Mouse (Mus musculus) heart, postnatal 0 days (tissue): ENCODE data around the gene Ccdc28a. TPM values are rescaled to one million over a fixed set of nuclear protein-coding genes. Genes with fewer than 3 reads are reported as not detected.

Source experiments
- ATAC-seq: fragments of 200-750 bp; cut with Nextera tagmentation; 2 replicates; pipeline ENCODE4 v1.8.0; 2017; ENCODE audit warnings: low read depth, moderate number of reproducible peaks, moderate library complexity; ENCODE audit not compliant: insufficient read depth
- DNase-seq: peaks from one replicate; pipeline ENCODE4 v3.0.0-alpha.2; 2016; ENCODE audit warnings: low spot score
- H3K27ac ChIP-seq: fragments of 300-500 bp; sonication (generic); 2 replicates; pipeline ENCODE4 v1.5.1; 2014; ENCODE audit warnings: low read depth, mild to moderate bottlenecking
- H3K27me3 ChIP-seq: fragments of 300-500 bp; sonication (generic); 2 replicates; pipeline ENCODE4 v1.6.1; 2014; ENCODE audit warnings: low read length, mixed read lengths; ENCODE audit not compliant: control insufficient read depth, insufficient read depth
- H3K36me3 ChIP-seq: fragments of 300-500 bp; sonication (generic); replicated peaks from 2 replicates; pipeline ENCODE4 v1.6.1; 2014; ENCODE audit warnings: low read length, mixed read lengths; ENCODE audit not compliant: control insufficient read depth, insufficient read depth
- H3K4me1 ChIP-seq: fragments of 300-500 bp; sonication (generic); 2 replicates; pipeline ENCODE4 v1.6.1; 2014; ENCODE audit warnings: antibody characterized with exemption; ENCODE audit not compliant: control insufficient read depth, insufficient read depth
- H3K4me2 ChIP-seq: fragments of 300-500 bp; sonication (generic); 2 replicates; pipeline ENCODE4 v1.6.1; 2014; ENCODE audit warnings: low read depth, mild to moderate bottlenecking, low read length, moderate library complexity
- H3K4me3 ChIP-seq: fragments of 300-500 bp; sonication (generic); 2 replicates; pipeline ENCODE4 v1.5.1; 2014; ENCODE audit warnings: low read depth, low read length
- H3K9ac ChIP-seq: fragments of 300-500 bp; sonication (generic); replicated peaks from 2 replicates; pipeline ENCODE4 v1.6.1; 2014; ENCODE audit warnings: low read depth, low read length, mixed read lengths
- H3K9me3 ChIP-seq: fragments of 300-500 bp; sonication (generic); replicated peaks from 2 replicates; pipeline ENCODE4 v1.6.1; 2016; ENCODE audit warnings: low read length; ENCODE audit not compliant: control insufficient read depth
- CTCF ChIP-seq: IDR thresholded peaks from 2 replicates; pipeline ENCODE4 v1.5.1; 2016; ENCODE audit warnings: antibody characterized with exemption, control low read depth, low read depth
- EP300 ChIP-seq: IDR thresholded peaks from 2 replicates; pipeline ENCODE4 v1.6.1; 2016; ENCODE audit warnings: antibody characterized with exemption, low read depth
- WGBS: fragments of 180-500 bp; shearing (Covaris S2); extraction: QIAGEN DNeasy Blood & Tissue Kit; methylation state at CpG from one replicate; pipeline ENCODE4 v1.1.7; 2014; 5-methylcytosine and 5-hydroxymethylcytosine counted together
- polyA plus RNA-seq: library from polyadenylated mRNA; unstranded; fragments of >200 nt; fragmentation: Nextera tagmentation; extraction: Ambion mirVana; gene quantifications from 2 replicates; pipeline ENCODE4 v1.2.1, GENCODE M21; 2015
- total RNA-seq: library from RNA; depleted of rRNA; stranded (reverse); fragments of >200 nt; gene quantifications from 2 replicates; pipeline ENCODE4 v1.2.3, GENCODE M21; 2014; ENCODE audit warnings: low replicate concordance

The Ccdc28a gene
- total and polyA plus RNA-seq, 2 experiments from 2014 or later = 0.65 to 7.2 TPM

DNA sequence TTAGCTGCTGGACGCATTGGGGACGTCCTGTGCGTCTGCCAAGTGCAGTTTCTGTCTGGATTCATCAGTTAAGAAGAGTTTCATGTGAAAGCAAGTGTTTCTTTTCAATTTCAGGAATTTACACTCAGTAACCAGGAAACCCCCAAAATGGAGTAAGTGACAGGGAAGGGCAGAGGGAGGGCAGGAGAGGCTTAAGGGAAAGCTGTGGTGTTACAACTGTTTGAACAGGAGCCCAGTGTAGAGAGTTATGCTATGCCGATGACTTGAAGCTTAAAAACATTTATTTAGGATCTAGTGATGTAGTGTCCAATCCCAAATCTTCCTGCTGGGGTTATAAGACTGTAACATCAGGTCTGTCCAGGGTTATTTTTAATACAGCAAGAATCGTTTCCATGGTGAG is 20.7 kb downstream of the Ccdc28a start:
- no peaks in the 10 kb centered on the region for H3K9me3 ChIP-seq
- no peak overlapping the region for H3K4me3 ChIP-seq
- H3K9ac ChIP-seq = no peak overlapping the region
- peaks cover 7% of the 10 kb centered on the region; the same call in 1 of the 2 replicates for H3K36me3 ChIP-seq
- H3K27ac ChIP-seq = no peak overlapping the region
- H3K4me1 ChIP-seq = peaks cover 6% of the 10 kb centered on the region; the same call in 1 of the 2 replicates
- ATAC-seq (no peak), DNase-seq (no peak)
- TF ChIP-seq CTCF = no peak
- no peak for TF ChIP-seq EP300
- H3K4me2 ChIP-seq = no peak overlapping the region
- H3K27me3 ChIP-seq = no peaks in the 10 kb centered on the region
- 78% methylated on average over 5 of the region's 5 CpGs for WGBS

DNA sequence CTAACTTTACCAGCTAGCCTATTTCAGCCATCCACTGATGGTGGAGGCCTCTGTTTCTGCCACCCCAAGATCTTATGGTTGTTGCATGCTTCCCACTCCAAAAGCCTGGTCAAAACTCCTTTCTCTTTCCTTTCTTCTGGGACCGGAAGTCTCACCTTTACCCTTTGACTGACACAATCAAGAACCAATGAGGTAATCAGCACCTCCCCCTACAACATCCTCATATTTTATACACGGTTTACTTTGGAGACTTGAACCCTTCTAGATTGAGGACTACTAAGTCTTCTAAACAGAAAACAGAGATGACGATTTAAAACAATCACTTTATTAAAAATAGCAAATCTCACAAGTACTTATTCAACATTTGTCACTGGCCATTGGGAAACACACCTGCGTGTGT is 21.4 kb downstream of the Ccdc28a start:
- no peak overlapping the region for H3K4me2 ChIP-seq
- no peaks in the 10 kb centered on the region for H3K9me3 ChIP-seq
- no peak for DNase-seq
- H3K36me3 ChIP-seq = peaks cover 7% of the 10 kb centered on the region; the same call in 1 of the 2 replicates
- H3K9ac ChIP-seq = no peak overlapping the region
- H3K4me3 ChIP-seq = no peak overlapping the region
- no peak for ATAC-seq
- no peak for TF ChIP-seq CTCF
- no peak for TF ChIP-seq EP300
- H3K27ac ChIP-seq = no peak overlapping the region
- WGBS = 72% methylated on average over 4 of the region's 4 CpGs
- H3K27me3 ChIP-seq = no peaks in the 10 kb centered on the region
- H3K4me1 ChIP-seq = peaks cover 6% of the 10 kb centered on the region; the same call in 1 of the 2 replicates

DNA sequence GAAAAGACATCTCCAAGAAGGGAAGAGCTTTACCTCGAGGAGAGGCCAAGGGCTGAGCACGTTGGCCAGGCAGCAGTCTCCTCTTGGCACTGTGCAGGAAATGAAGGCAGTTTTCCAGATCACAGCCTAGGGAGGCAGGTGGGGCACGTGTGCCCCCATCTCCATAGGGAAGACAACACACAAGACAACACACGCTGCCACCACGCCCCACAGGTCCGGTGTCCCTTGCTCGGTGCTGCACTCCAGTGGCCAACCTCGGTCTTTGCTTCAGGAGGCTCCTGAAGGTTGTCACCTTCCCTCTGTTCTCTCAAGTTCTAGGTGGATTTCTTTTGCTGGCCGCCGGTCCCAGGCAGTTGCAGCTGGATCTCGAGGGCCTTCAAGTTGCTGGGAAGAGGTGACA is 24.1 kb downstream of the Ccdc28a start, which contains the start of gene Ect2l:
Ect2l (minus strand) TSS at position 165 of the 400 bp plus-strand sequence.
- WGBS = 4% methylated on average over 11 of the region's 11 CpGs
- no peak within 1 kb of the TSS for H3K9ac ChIP-seq
- no peaks in the 10 kb centered on the region for H3K36me3 ChIP-seq
- no peak within 1 kb of the TSS for H3K27ac ChIP-seq
- H3K9me3 ChIP-seq = no peaks in the 10 kb centered on the region
- H3K4me2 ChIP-seq = peak within 1 kb of the TSS; percentile 35; the same call in 1 of the 2 replicates
- ATAC-seq (peak; percentile 82), DNase-seq (peak; percentile 48)
- no peaks in the 10 kb centered on the region for H3K27me3 ChIP-seq
- no peak for TF ChIP-seq EP300
- TF ChIP-seq CTCF = peak; percentile 85
- peaks cover 6% of the 10 kb centered on the region; the same call in 1 of the 2 replicates for H3K4me1 ChIP-seq
- no peak within 1 kb of the TSS for H3K4me3 ChIP-seq

DNA sequence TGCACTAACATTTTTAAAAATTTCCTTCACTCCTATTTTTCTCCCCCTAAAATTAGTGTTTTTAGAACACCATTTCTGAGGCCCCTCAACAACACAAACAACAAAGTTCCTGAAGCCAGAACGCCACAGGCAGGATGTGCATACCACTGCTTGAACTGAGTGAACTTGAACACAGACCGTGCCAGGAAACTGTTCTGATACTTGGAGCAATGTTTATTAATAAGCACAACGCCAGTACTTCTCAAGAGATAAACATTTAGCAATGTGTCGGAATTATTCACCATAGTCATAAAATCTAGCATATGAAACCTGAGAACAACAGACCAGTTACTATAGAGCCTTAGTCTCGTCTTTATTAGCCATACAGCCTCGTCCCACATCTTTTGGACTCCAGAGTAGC is 24.7 kb downstream of the Ccdc28a start:
- DNase-seq (no peak), ATAC-seq (no peak)
- Histone ChIP-seq H3K4me1 (peaks cover 6% of the 10 kb centered on the region; the same call in 1 of the 2 replicates), H3K27ac (no peak overlapping the region), H3K4me3 (no peak overlapping the region), H3K9me3 (no peaks in the 10 kb centered on the region), H3K36me3 (no peaks in the 10 kb centered on the region), H3K9ac (no peak overlapping the region), H3K27me3 (no peaks in the 10 kb centered on the region), H3K4me2 (no peak overlapping the region)
- no peak for TF ChIP-seq CTCF
- no peak for TF ChIP-seq EP300
- 52% methylated on average over 6 of the region's 6 CpGs for WGBS

DNA sequence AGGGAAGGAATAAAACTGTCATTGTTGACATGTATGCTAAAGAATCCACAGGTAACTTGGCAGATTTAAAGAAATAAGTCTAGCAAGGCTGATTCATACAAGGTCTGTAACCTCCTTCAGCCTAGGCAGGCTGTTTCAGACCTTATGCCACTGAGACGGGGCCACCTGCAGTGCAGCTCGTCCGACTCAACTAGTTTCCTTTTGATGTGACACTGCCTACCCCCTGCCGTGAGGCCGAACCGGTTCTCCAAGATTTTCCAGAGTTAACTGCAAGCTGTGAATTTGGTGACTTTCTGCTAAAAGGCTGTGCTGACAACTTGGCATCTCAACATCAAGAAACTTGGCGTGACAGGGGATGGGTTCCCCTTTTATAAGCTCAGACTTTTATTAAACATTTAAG is 30.7 kb downstream of the Ccdc28a start:
- DNase-seq = no peak
- no peaks in the 10 kb centered on the region for H3K36me3 ChIP-seq
- TF ChIP-seq EP300 = no peak
- TF ChIP-seq CTCF = no peak
- no peaks in the 10 kb centered on the region for H3K27me3 ChIP-seq
- WGBS = 42% methylated on average over 7 of the region's 7 CpGs
- H3K4me3 ChIP-seq = no peak overlapping the region
- H3K9ac ChIP-seq = no peak overlapping the region
- no peak for ATAC-seq
- H3K27ac ChIP-seq = no peak overlapping the region
- H3K9me3 ChIP-seq = no peaks in the 10 kb centered on the region
- no peak overlapping the region for H3K4me2 ChIP-seq
- H3K4me1 ChIP-seq = no peaks in the 10 kb centered on the region

DNA sequence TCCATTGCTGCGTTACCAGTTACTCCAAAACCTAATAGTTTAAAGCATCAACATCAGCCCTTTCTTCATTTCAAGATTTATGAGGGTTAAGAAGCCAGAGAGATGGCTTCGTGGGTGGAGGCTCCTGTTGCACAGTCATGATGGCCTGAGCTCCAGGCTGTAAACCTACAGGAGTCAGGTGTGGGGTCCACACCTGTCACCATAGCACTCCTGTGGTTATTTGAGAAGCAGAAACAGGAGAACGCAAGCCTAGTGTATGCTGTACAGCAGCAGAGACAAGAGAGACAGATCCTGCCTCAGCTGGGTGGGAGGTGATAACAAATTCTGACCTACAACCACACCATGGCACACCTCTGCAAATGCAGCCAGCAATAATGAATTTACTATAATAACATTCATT is 32.4 kb downstream of the Ccdc28a start:
- H3K27me3 ChIP-seq = no peaks in the 10 kb centered on the region
- TF ChIP-seq EP300 (no peak), CTCF (no peak)
- WGBS = 83% methylated on average over 3 of the region's 3 CpGs

More for the DNA sequence above, 32.4 kb downstream of the Ccdc28a start:
- Histone ChIP-seq H3K9me3 (no peaks in the 10 kb centered on the region), H3K36me3 (no peaks in the 10 kb centered on the region), H3K27ac (no peak overlapping the region), H3K4me3 (no peak overlapping the region), H3K4me2 (no peak overlapping the region), H3K9ac (no peak overlapping the region), H3K4me1 (no peaks in the 10 kb centered on the region)
- no peak for DNase-seq
- no peak for ATAC-seq
